Mouse (Mus musculus) testis, adult 2 months (tissue): ENCODE results near the gene Dner.

Source experiments
- CTCF ChIP-seq: fragments of 200-500 bp; IDR thresholded peaks from 2 replicates; pipeline ENCODE4 v1.5.1; 2012; ENCODE audit warnings: low read depth, mild to moderate bottlenecking, inconsistent platforms, low read length, moderate library complexity; ENCODE audit not compliant: control insufficient read depth, insufficient read depth, insufficient replicate concordance
- POLR2A ChIP-seq: fragments of 200-500 bp; IDR thresholded peaks from 2 replicates; pipeline ENCODE4 v1.6.1; 2012; ENCODE audit warnings: low read depth, mild to moderate bottlenecking, inconsistent platforms, low read length, moderate library complexity; ENCODE audit not compliant: control insufficient read depth

- TF ChIP-seq CTCF (no peak), POLR2A (no peak)
Observed at GRCm38 (mm10) chr1:84664377-84665118, 31.5 kb downstream of the Dner start.
